Mouse (Mus musculus): Measurements from ENCODE around the gene Rbm8a2.

GRCm38 (mm10) chr1:175936282-175936737, 42.6 kb downstream of the Rbm8a2 start:
- no peak for TF ChIP-seq CTCF (IDR thresholded peaks at IDR 0.05; ENCODE audit: extremely low read depth, insufficient read depth, insufficient read length, insufficient replicate concordance)
- no peak for TF ChIP-seq POLR2A (IDR thresholded peaks at IDR 0.05; ENCODE audit: low read depth, low read length)
